Mouse (Mus musculus) cortical plate, adult 2 months (tissue): ENCODE results near the gene Ccdc191.

Experiments
- CTCF ChIP-seq: fragments of 200-500 bp; IDR thresholded peaks from 2 replicates; pipeline ENCODE4 v1.5.1; 2011; ENCODE audit warnings: mild to moderate bottlenecking, control low read depth, low read length; ENCODE audit not compliant: insufficient read depth; ENCODE audit errors: extremely low read depth
- POLR2A ChIP-seq: fragments of 200-500 bp; IDR thresholded peaks from 2 replicates; pipeline ENCODE4 v1.6.1; 2011; ENCODE audit warnings: mild to moderate bottlenecking, low read length, control low read depth; ENCODE audit not compliant: insufficient read depth; ENCODE audit errors: extremely low read depth

GRCm38 (mm10) chr16:43973606-43974220 is 84.1 kb downstream of the Ccdc191 start:
- no peak for TF ChIP-seq CTCF
- TF ChIP-seq POLR2A, result no peak
